ENCODE assay signal across 7 mouse cellular contexts in genomic region chr11:3786564-3786963, GRCm38 (mm10).
DNase-seq lines count a peak whose midpoint lies in the region; ATAC-seq and TF ChIP-seq lines count a peak whose summit lies in the region.

No protein-coding gene starts in this region.

- no peaks in the 10 kb centered on the region for H3K36me3 ChIP-seq in hindbrain, postnatal 0 days (ENCODE audit: insufficient read depth, low read length)

- no peak overlapping the region for H3K4me2 ChIP-seq in hindbrain, postnatal 0 days (ENCODE audit: low read depth, low read length)

- peak; percentile 59; the same call in 1 of the 2 replicates for ATAC-seq in hindbrain, postnatal 0 days

- H3K27me3 ChIP-seq in hindbrain, postnatal 0 days (ENCODE audit: insufficient read depth, low read length): no peaks in the 10 kb centered on the region

- WGBS in hindbrain, postnatal 0 days: 13% methylated on average over 6 of the region's 6 CpGs

- intact Hi-C loops in left cerebral cortex, postnatal 25 days (cut with DNase I): loop anchor here (2.0 to 5.0 kb wide), 3 partner anchors 72 to 249 kb away; no protein-coding TSS in a partner anchor

- peak; percentile 95 for DNase-seq in adipocyte (ENCODE audit: low spot score)
- DNase-seq in cerebellum, adult 9-10 months: peak; percentile 93
- DNase-seq in frontal cortex, postnatal 10 days (ENCODE audit: low spot score in 2 of 2): peak; percentile 54 to 86
- DNase-seq in hindbrain, postnatal 0 days (ENCODE audit: low spot score): peak; percentile 93
- peak; percentile 86 to 93 for DNase-seq in left cerebral cortex, postnatal 25 days (ENCODE audit: low spot score in 2 of 2)
- DNase-seq in monocyte, adult 2 months (ENCODE audit: low read depth in 1 of 2, low spot score in 2 of 2): peak; percentile 21 to 58
- peak; percentile 25 to 64 for DNase-seq in spleen, postnatal 14 days (ENCODE audit: low spot score in 2 of 2)

- peak; percentile 98 for TF ChIP-seq CTCF in hindbrain, postnatal 0 days (IDR thresholded peaks at IDR 0.05; ENCODE audit: low read depth)

- 0 out of 2 replicates have a peak, but pooled peaks cover 2% of the 10 kb centered on the region for H3K9me3 ChIP-seq in hindbrain, postnatal 0 days (ENCODE audit: low read length)

- no peak overlapping the region for H3K4me3 ChIP-seq in hindbrain, postnatal 0 days (ENCODE audit: low read length)

- H3K27ac ChIP-seq in hindbrain, postnatal 0 days: no peak overlapping the region

- no peak overlapping the region for H3K9ac ChIP-seq in hindbrain, postnatal 0 days (replicated peaks; ENCODE audit: low read length)

- H3K4me1 ChIP-seq in hindbrain, postnatal 0 days (ENCODE audit: insufficient read depth, low read length): no peaks in the 10 kb centered on the region

Comparison
In these comparisons a context has a peak if more than half of its experiments do, and no peak if none do; other contexts are left out.
1. DNase-seq: peak in every context shown above with its lines; median percentile 95 in adipocyte; 93 in cerebellum, adult 9-10 months; 93 in hindbrain, postnatal 0 days; 90 in left cerebral cortex, postnatal 25 days; 70 in frontal cortex, postnatal 10 days; 44 in spleen, postnatal 14 days; 40 in monocyte, adult 2 months.